Mouse (Mus musculus) stomach, postnatal 0 days (tissue): ENCODE data around the gene Mea1.

ENCODE experiments used
- CTCF ChIP-seq: IDR thresholded peaks from 2 replicates; pipeline ENCODE4 v1.5.1; 2016; ENCODE audit warnings: antibody characterized with exemption, low read depth, mild to moderate bottlenecking, moderate library complexity
- EP300 ChIP-seq: optimal IDR thresholded peaks from 2 replicates; pipeline ENCODE3; 2016; ENCODE audit warnings: antibody characterized with exemption

- no peak for TF ChIP-seq EP300
- no peak for TF ChIP-seq CTCF
Observed at GRCm38 (mm10) chr17:46647279-46647678, 31.3 kb upstream of the Mea1 start.
